Mouse (Mus musculus): Measurements from ENCODE around the gene Mocs3.

DNA sequence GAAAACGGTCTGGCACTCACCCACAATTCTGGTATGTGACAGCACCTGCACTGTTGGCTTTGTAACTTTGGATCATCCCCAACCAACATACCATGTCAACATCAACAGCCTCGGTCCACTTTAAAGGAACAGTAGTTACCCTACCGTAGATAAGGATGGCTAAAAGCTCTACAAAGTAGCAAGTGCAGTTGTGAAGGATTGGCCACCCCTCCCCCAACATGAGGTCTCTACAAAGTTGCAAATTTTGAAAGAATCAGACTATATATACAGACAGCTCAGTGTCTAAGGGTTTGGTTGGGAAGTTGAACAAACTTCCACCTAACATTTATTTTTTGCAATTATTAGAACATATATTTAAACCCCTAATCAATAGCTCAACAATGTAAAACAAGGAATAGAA is 22.5 kb upstream of the Mocs3 start:
- TF ChIP-seq POLR2A (IDR thresholded peaks at IDR 0.05; ENCODE audit: control insufficient read depth, extremely low read depth, insufficient read depth, low read length, poor library complexity) (no peak), CTCF (IDR thresholded peaks at IDR 0.05; ENCODE audit: borderline replicate concordance, control insufficient read depth, extremely low read depth, insufficient read depth, low read length, poor library complexity) (no peak)
